ENCODE assay signal across 8 mouse cellular contexts in genomic region chr6:126166548-126167207, GRCm38 (mm10). TPM values are rescaled to one million over a fixed set of nuclear protein-coding genes. Genes with fewer than 3 reads are reported as not detected.
A peak's percentile ranks its signal among the peaks of the same experiment; 100 is the strongest.
DNase-seq lines count a peak whose midpoint lies in the region; ATAC-seq and TF ChIP-seq lines count a peak whose summit lies in the region.
"Had no signal": no experiment of that assay in that cellular context is flagged by ENCODE, and none has a peak within 500 bp of the region (broad histone marks: within the 10 kb centered on the region; RNA-seq: fewer than 3 reads in every experiment).

TSS of gene Ntf3 (minus strand) at chr6:126166910.

- H3K9me3 ChIP-seq in ES-Bruce4 (replicated peaks; ENCODE audit: control insufficient read depth, insufficient read depth, low read length, poor library complexity, severe bottlenecking): no peaks in the 10 kb centered on the region
- H3K9me3 ChIP-seq in heart, embryonic 16.5 days (replicated peaks; ENCODE audit: control insufficient read depth, low read length): no peaks in the 10 kb centered on the region
- H3K9me3 ChIP-seq in liver, embryonic 11.5 days (ENCODE audit: control insufficient read depth, low read length): no peaks in the 10 kb centered on the region

- ATAC-seq in heart, embryonic 16.5 days (replicated peaks; ENCODE audit: extremely low read depth, insufficient read depth, low FRiP score): no peak
- ATAC-seq in liver, embryonic 11.5 days (replicated peaks; ENCODE audit: low FRiP score): no peak

- WGBS in heart, embryonic 16.5 days: under 1% methylated on average over 27 of the region's 27 CpGs
- WGBS in liver, embryonic 11.5 days: 1% methylated on average over 27 of the region's 27 CpGs

- H3K36me3 ChIP-seq in ES-Bruce4 (ENCODE audit: control insufficient read depth, insufficient read depth, low read length, poor library complexity, severe bottlenecking): no peaks in the 10 kb centered on the region
- no peaks in the 10 kb centered on the region for H3K36me3 ChIP-seq in heart, embryonic 16.5 days (ENCODE audit: control insufficient read depth, insufficient read depth)
- no peaks in the 10 kb centered on the region for H3K36me3 ChIP-seq in liver, embryonic 11.5 days (ENCODE audit: control insufficient read depth, insufficient read depth, low read length)

- H3K4me2 ChIP-seq in heart, embryonic 16.5 days (ENCODE audit: low read depth, low read length): peak within 1 kb of the TSS; percentile 82
- peak within 1 kb of the TSS; percentile 64 for H3K4me2 ChIP-seq in liver, embryonic 11.5 days

- peaks cover 4% of the 10 kb centered on the region for H3K27me3 ChIP-seq in ES-Bruce4 (ENCODE audit: control insufficient read depth, insufficient read depth, low read length, poor library complexity, severe bottlenecking)
- H3K27me3 ChIP-seq in heart, embryonic 16.5 days (ENCODE audit: control insufficient read depth, insufficient read depth, low read length): peaks cover 19% of the 10 kb centered on the region
- H3K27me3 ChIP-seq in liver, embryonic 11.5 days (replicated peaks; ENCODE audit: control insufficient read depth, insufficient read depth, low read length): peaks cover 58% of the 10 kb centered on the region

- peak; percentile 69 for DNase-seq in embryo, embryonic 10 days (ENCODE audit: low spot score)
- DNase-seq in liver, embryonic 11.5 days (ENCODE audit: low spot score): no peak
- DNase-seq in B cell, adult 2 months: no peak
- DNase-seq in MN1 (ENCODE audit: low spot score): no peak
- DNase-seq in right cerebral cortex, postnatal 14 days: no peak

- H3K9ac ChIP-seq in ES-Bruce4 (ENCODE audit: low read depth, poor library complexity, severe bottlenecking): no peak within 1 kb of the TSS
- H3K9ac ChIP-seq in heart, embryonic 16.5 days (ENCODE audit: low read length): peak within 1 kb of the TSS; percentile 62
- H3K9ac ChIP-seq in liver, embryonic 11.5 days (ENCODE audit: low read depth, low read length): no peak within 1 kb of the TSS

- no peak for TF ChIP-seq CTCF in ES-Bruce4 (IDR thresholded peaks at IDR 0.05; ENCODE audit: low read depth, low read length)

- no peaks in the 10 kb centered on the region for H3K4me1 ChIP-seq in ES-Bruce4 (ENCODE audit: control insufficient read depth, insufficient read depth, low read length)
- peaks cover 35% of the 10 kb centered on the region for H3K4me1 ChIP-seq in heart, embryonic 16.5 days (ENCODE audit: control insufficient read depth, insufficient read depth, low read length)
- H3K4me1 ChIP-seq in liver, embryonic 11.5 days (replicated peaks; ENCODE audit: control insufficient read depth, insufficient read depth, low read length): no peaks in the 10 kb centered on the region

- TF ChIP-seq EP300 in ES-Bruce4 (IDR thresholded peaks at IDR 0.05; ENCODE audit: insufficient read depth, low read depth, low read length): no peak

- no peak for TF ChIP-seq POLR2A in ES-Bruce4 (IDR thresholded peaks at IDR 0.05; ENCODE audit: insufficient read depth, low read length)

- H3K27ac ChIP-seq in ES-Bruce4 (ENCODE audit: insufficient read depth, low read length): no peak within 1 kb of the TSS
- no peak within 1 kb of the TSS for H3K27ac ChIP-seq in heart, embryonic 16.5 days (ENCODE audit: low read length)
- no peak within 1 kb of the TSS for H3K27ac ChIP-seq in liver, embryonic 11.5 days (ENCODE audit: low read depth, low read length)
- H3K27ac ChIP-seq: macrophage had no signal

- peak within 1 kb of the TSS; percentile 27; the same call in 1 of the 2 replicates for H3K4me3 ChIP-seq in ES-Bruce4 (ENCODE audit: low read depth, low read length)
- H3K4me3 ChIP-seq in heart, embryonic 16.5 days (ENCODE audit: low read length): peak within 1 kb of the TSS; percentile 47
- peak within 1 kb of the TSS; percentile 7 for H3K4me3 ChIP-seq in liver, embryonic 11.5 days (ENCODE audit: low read depth, low read length)

RNA-seq across cellular contexts. Expression of gene Ntf3, which starts in this region (rescaled TPM):
- 0.50 and 0.72 TPM in 2 replicates for polyA plus RNA-seq in ES-Bruce4 (2011; ENCODE audit: insufficient read depth, insufficient read length, low read depth, missing spikeins)
- polyA plus RNA-seq in heart, embryonic 16.5 days (2015; fragmentation: Nextera tagmentation; extraction: Ambion mirVana): 6.6 and 8.3 TPM in 2 replicates
- polyA plus RNA-seq in liver, embryonic 11.5 days (2014; fragmentation: Nextera tagmentation; extraction: Ambion mirVana): 6.1 and 6.2 TPM in 2 replicates
- polyA plus RNA-seq: macrophage had no signal
